Mouse (Mus musculus): ENCODE measurements around the gene Ncor2.

Gene Ncor2

GRCm38 (mm10) chr5:125170107-125170842 is 8.7 kb downstream of the Ncor2 start:
- DNase-seq (ENCODE audit: low spot score in 2 of 2), result no peak

GRCm38 (mm10) chr5:125168101-125168500 is 10.9 kb downstream of the Ncor2 start:
- no peak for DNase-seq (ENCODE audit: low spot score in 2 of 2)

- no peak for DNase-seq (ENCODE audit: low spot score in 2 of 2)
Observed at GRCm38 (mm10) chr5:125167524-125167923, 11.5 kb downstream of the Ncor2 start.

- no peak for DNase-seq (ENCODE audit: low spot score in 2 of 2)
Observed at GRCm38 (mm10) chr5:125165993-125166392, 13.0 kb downstream of the Ncor2 start.

DNA sequence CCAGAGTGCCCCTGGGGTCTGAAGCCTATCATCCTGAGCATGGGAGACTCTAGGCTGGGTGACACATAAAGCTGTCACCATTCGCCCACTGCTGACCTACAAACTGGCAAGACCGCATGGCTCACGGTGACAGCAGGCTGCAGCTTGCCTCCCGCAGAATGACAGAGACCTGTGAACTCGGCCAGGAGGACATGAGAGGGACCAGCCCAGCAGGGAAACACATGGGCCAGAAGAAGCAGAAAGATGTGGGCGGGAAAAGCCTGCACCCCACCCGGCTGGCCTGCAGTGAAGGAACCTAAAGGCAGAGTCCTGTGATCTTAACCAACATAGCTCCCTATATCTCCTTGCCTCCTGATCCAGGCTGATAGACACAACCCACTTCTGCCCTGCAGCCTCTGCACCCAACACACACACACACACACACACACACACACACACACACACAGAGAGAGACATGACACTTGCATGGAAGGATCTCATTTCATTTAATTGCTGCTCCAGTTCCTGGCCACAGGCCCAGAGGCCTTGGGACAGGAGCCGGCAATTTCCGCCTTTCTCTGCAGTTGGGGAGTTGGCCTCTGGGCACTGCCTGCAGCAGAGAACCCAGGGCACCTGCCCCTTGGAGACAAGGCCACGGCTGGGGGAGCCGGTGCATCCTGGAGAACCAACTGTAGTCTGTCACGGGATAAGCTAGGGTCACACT is 14.4 kb downstream of the Ncor2 start:
- DNase-seq (ENCODE audit: low spot score in 2 of 2), result peak; percentile 53 to 64

DNA sequence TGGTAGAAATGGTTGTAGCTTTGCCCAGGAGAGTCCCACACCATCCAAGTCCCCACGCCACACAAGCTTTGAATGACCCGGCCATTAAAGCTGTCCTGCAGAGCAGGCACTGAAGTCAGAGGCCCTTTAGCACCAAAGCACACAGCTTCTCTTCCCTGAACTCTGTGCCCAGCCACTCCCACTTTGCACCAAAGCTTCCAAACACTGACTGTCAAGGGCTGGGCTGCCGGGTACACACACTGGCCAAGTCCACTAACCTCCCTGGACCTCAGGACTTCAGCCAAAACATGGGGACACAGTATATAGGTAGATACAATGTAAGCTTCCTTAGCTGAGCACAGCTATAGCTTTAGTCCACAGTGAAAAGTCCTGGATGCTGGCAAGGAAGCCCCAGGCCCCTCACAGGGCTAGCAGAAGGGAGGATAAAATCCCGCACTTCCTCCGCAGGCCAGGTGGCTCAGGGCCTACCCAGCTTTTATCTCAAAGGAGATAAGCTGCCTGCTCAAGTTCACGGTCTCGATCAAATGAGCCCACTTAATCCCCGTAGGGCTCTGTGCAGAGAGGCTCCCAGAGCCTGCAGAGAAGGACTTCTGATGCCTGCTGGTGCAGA is 15.5 kb downstream of the Ncor2 start:
- DNase-seq (ENCODE audit: low spot score in 2 of 2), result no peak

DNA sequence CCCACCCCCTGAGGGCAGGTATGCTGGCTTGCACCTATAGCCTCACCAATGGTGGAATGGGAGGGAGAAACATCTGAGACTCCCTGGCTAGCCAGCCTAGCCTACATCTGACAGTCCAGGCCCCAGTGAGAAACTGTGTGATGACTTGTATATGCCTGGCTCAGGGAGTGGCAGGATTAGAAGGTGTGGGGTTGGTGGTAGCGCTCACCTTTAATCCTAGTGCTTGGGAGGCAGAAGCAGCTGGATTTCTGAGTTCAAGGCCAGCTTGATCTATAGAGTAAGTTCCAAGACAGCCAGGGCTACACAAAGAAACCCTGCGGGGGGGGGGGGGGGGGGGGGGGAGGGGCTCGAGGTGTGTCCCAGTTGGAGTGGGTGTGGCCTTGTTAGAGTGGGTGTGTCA is 16.6 kb downstream of the Ncor2 start:
- DNase-seq (ENCODE audit: low spot score in 2 of 2), result no peak

GRCm38 (mm10) chr5:125159804-125160405 is 19.1 kb downstream of the Ncor2 start:
- no peak for DNase-seq (ENCODE audit: low spot score in 2 of 2)

- DNase-seq (ENCODE audit: low spot score in 2 of 2), result peak; percentile 63 to 93
Observed at GRCm38 (mm10) chr5:125159293-125159692, 19.7 kb downstream of the Ncor2 start.

DNA sequence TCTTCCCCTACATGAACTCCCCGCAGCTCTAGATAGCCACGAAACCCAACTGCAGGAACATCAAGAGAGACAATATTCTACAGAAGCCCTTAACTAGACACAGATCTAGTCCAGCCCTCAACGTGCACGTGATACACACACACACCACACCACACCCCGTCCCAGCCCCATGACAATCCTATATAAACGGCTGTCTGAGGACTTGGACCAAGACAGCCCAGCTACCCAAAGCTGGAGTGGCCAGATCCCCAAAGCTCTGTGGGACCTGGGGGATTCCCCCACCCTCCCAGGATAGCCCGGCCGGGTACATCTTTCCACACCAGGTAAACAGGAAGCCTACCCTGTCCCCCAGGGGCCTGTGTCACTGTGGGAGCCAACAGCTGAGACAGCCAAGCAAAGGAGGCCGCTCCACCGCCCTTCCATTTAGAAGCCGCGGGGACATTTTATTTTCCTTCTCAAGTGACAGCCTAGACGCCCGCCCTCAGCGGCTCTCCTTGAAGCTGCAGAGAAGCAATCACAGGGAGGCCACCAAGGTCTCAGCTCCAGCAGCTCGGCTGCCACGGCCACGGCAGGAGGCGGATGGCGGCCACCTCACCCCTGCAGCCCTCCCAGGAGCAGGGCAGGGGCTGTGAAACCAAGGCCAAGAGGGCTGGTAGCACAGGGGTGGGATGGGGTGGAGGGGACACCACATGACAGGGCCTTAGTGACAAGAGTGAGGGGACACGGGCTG is 20.6 kb downstream of the Ncor2 start:
- no peak for DNase-seq (ENCODE audit: low spot score in 2 of 2)

- no peak for DNase-seq (ENCODE audit: low spot score in 2 of 2)
Observed at GRCm38 (mm10) chr5:125157375-125158033, 21.5 kb downstream of the Ncor2 start.

DNA sequence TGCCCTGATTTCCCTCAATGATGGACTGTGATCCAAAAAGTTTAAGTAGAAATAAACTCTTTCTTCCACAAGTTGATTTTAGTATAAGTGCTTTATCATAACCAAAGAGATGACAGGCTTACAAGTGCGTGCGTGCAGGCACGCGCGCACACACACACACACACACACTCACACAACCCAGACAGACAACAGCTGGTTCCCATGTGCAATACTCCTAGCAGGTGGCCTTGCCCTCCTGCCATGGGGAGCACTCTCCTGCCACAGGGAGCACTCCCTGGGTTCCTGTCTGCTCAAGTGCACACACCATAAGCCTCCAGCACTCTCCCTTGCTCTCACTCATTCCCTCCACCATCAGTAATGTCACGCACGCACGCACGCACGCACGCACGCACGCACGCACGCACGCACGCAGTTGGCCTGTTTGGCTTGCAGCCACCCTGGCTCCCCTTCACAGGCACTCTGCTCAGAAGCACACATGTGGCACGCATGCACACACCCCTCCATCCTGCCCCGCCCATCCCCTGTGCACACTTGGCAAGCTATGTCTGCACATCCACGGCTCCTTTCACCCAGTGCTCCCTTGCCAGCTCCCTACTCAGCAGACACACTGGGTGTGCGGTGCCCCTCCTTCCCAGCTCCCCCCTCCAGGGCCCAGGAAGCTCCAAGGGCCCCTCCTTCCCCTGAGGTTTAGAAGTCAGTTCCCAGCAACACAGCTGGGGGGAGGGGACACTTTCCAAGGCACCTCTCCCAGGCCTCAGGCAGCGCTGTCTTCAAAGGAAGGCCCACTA is 22.4 kb downstream of the Ncor2 start:
- no peak for DNase-seq (ENCODE audit: low spot score in 2 of 2)

DNA sequence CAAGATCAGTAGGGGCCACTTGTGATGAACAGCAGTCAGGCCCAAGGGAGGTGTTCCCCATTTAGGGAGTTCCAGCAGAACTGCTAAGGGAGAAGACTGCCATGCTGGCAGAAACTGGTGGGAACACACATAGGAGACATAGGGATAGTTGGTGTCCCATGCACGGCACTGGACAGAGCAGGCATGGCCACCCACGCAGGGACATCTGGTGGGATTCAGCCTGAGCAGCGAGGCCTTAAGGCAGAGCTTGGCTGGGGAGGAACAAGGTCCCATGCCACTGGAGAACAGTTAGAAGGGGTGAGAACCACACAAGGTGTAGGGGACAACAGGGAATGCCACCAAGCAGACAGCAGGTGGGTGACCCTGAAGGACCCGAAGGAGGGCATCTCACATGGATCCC is 23.6 kb downstream of the Ncor2 start:
- no peak for DNase-seq (ENCODE audit: low spot score in 2 of 2)

- DNase-seq (ENCODE audit: low spot score in 2 of 2), result peak in 1 of 2 experiments; percentile 89
Observed at GRCm38 (mm10) chr5:125154989-125155388, 24.0 kb downstream of the Ncor2 start.

DNA sequence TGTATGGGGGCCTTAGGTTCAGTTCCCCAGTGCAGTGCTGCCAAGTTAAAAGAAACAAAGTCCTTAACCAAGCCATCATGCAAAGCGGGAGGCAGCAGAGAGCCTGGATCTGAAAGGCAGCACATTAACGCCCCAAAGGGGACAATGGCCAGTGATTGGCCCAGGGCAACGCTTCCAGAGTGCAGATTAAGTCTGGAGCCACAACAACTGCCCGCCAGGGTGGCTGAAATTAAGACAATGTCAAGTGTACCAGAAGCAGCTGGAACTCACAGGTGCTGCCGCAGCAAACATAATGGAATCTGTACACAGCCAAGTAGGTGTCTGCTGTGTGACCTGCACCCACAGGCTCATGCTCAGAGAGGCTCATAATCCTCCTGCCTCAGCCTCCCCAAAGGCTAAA is 24.8 kb downstream of the Ncor2 start:
- DNase-seq (ENCODE audit: low spot score in 2 of 2), result no peak

DNA sequence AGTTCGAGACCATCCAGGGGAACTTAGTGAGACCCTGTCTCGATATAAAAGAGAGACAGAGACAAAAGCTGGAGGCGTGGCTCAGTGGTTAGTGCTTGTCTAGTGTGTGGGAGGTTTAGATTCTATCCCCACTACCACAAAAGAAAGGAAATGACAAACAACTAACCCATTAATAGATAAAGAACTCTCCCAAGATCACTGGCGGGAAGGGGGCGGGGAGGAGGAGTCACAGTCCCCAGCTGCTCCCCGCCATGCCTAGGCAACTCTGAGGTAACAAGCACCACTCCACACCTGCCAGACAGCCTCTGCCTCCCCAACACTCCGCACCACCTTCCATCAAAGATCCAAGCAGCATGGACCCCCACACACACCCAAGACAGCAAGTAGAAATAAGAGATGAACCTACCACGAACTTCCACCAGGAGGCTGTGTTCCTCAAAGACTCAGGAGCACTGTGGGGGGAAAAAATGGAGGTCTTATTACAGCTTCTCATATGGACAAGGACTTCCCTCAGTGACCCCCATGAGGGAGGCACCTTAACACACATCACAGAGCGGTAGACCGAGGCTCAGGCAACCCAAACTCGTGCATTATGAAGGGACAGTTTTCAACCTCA is 25.7 kb downstream of the Ncor2 start:
- no peak for DNase-seq (ENCODE audit: low spot score in 2 of 2)

GRCm38 (mm10) chr5:125151872-125152534 is 27.0 kb downstream of the Ncor2 start:
- DNase-seq (ENCODE audit: low spot score in 2 of 2), result peak in 1 of 2 experiments; percentile 59

DNA sequence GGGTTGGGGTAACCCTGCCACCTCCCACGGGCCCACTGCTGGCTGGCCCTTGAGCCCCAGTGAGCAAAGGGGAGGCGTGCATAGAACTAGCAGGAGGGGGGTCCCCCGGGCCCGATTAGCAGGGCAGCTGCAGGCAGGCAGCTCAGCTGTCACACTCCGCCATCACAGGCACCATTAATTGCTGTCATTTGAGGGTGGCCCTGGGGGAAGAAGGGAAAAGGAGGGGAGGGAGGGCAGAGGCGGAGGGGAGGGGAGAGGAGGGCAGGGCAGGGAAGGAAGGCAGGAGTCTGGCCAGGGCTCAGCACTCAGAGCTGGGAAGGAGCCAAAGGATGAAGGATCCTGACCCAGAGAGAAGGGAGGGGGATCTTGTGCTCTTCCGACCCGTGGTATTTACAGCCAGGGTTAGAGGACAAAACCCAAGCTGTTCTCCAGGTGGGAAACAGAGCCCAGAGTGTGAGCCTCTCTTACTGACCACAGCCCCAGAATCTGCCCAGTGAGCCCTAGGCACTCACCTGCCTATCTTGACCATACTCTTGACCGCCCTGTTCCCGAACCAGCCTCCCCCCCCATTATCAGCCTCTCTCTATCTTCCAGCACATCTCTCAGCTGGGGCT is 28.0 kb downstream of the Ncor2 start:
- DNase-seq (ENCODE audit: low spot score in 2 of 2), result peak in 1 of 2 experiments; percentile 52

GRCm38 (mm10) chr5:125149142-125149541 is 29.9 kb downstream of the Ncor2 start:
- no peak for DNase-seq (ENCODE audit: low spot score in 2 of 2)

Measured in cerebellum, postnatal 4 days (tissue).